Mouse (Mus musculus): ENCODE results near the gene Hspa1a. TPM values are rescaled to one million over a fixed set of nuclear protein-coding genes. Genes with fewer than 3 reads are reported as not detected.
"Not testable (repeated sequence)": the region's sequence is repeated elsewhere in the genome, so short reads cannot be mapped to it uniquely, and the experiment has no call there.

Gene Hspa1a
- polyA plus RNA-seq, 1 experiment, result 1.9 TPM

- H3K4me3 ChIP-seq (replicated peaks; ENCODE audit: control insufficient read depth, low read depth, low read length), result no peak overlapping the region
- 88% methylated on average over 16 of the region's 16 CpGs for WGBS
- H3K4me1 ChIP-seq (ENCODE audit: control insufficient read depth, insufficient read depth, low read length), result no peaks in the 10 kb centered on the region
- no peak overlapping the region for H3K27ac ChIP-seq (ENCODE audit: control insufficient read depth, insufficient read depth, low read depth, low read length, poor library complexity)
- TF ChIP-seq CTCF (IDR thresholded peaks at IDR 0.05; ENCODE audit: control insufficient read depth, insufficient read depth, low read length) (no peak), POLR2A (IDR thresholded peaks at IDR 0.05; ENCODE audit: borderline replicate concordance, control insufficient read depth, low read depth, low read length) (no peak)
Measured at GRCm38 (mm10) chr17:35015296-35015695, 43.3 kb upstream of the Hspa1a start.

GRCm38 (mm10) chr17:35013221-35013620 lies 41.3 kb upstream of the Hspa1a start:
- no peak for TF ChIP-seq POLR2A (IDR thresholded peaks at IDR 0.05; ENCODE audit: borderline replicate concordance, control insufficient read depth, low read depth, low read length)
- no peaks in the 10 kb centered on the region for H3K4me1 ChIP-seq (ENCODE audit: control insufficient read depth, insufficient read depth, low read length)
- WGBS, result 88% methylated on average over 6 of the region's 6 CpGs

GRCm38 (mm10) chr17:35012430-35012829 lies 40.5 kb upstream of the Hspa1a start:
- TF ChIP-seq CTCF (IDR thresholded peaks at IDR 0.05; ENCODE audit: control insufficient read depth, insufficient read depth, low read length) (no peak), POLR2A (IDR thresholded peaks at IDR 0.05; ENCODE audit: borderline replicate concordance, control insufficient read depth, low read depth, low read length) (no peak)
- Histone ChIP-seq H3K27ac (ENCODE audit: control insufficient read depth, insufficient read depth, low read depth, low read length, poor library complexity) (no peak overlapping the region), H3K4me3 (replicated peaks; ENCODE audit: control insufficient read depth, low read depth, low read length) (no peak overlapping the region), H3K4me1 (ENCODE audit: control insufficient read depth, insufficient read depth, low read length) (no peaks in the 10 kb centered on the region)
- 86% methylated on average over 13 of the region's 13 CpGs for WGBS

More at GRCm38 (mm10) chr17:35013221-35013620, 41.3 kb upstream of the Hspa1a start:
- H3K4me3 ChIP-seq (replicated peaks; ENCODE audit: control insufficient read depth, low read depth, low read length), result no peak overlapping the region
- H3K27ac ChIP-seq (ENCODE audit: control insufficient read depth, insufficient read depth, low read depth, low read length, poor library complexity), result no peak overlapping the region

GRCm38 (mm10) chr17:35011440-35011839 lies 39.5 kb upstream of the Hspa1a start:
- no peaks in the 10 kb centered on the region for H3K4me1 ChIP-seq (ENCODE audit: control insufficient read depth, insufficient read depth, low read length)
- no peak overlapping the region for H3K27ac ChIP-seq (ENCODE audit: control insufficient read depth, insufficient read depth, low read depth, low read length, poor library complexity)
- no peak overlapping the region for H3K4me3 ChIP-seq (replicated peaks; ENCODE audit: control insufficient read depth, low read depth, low read length)
- TF ChIP-seq CTCF (IDR thresholded peaks at IDR 0.05; ENCODE audit: control insufficient read depth, insufficient read depth, low read length) (no peak), POLR2A (IDR thresholded peaks at IDR 0.05; ENCODE audit: borderline replicate concordance, control insufficient read depth, low read depth, low read length) (no peak)
- WGBS, result 94% methylated on average over 8 of the region's 8 CpGs

- TF ChIP-seq POLR2A (IDR thresholded peaks at IDR 0.05; ENCODE audit: borderline replicate concordance, control insufficient read depth, low read depth, low read length), result no peak
- TF ChIP-seq CTCF (IDR thresholded peaks at IDR 0.05; ENCODE audit: control insufficient read depth, insufficient read depth, low read length), result no peak
- Histone ChIP-seq H3K27ac (ENCODE audit: control insufficient read depth, insufficient read depth, low read depth, low read length, poor library complexity) (no peak overlapping the region), H3K4me3 (replicated peaks; ENCODE audit: control insufficient read depth, low read depth, low read length) (no peak overlapping the region), H3K4me1 (ENCODE audit: control insufficient read depth, insufficient read depth, low read length) (no peaks in the 10 kb centered on the region)
- 79% methylated on average over 7 of the region's 7 CpGs for WGBS
Measured at GRCm38 (mm10) chr17:35009586-35009985, 37.6 kb upstream of the Hspa1a start.

GRCm38 (mm10) chr17:35007387-35007991 lies 35.5 kb upstream of the Hspa1a start:
- TF ChIP-seq POLR2A (IDR thresholded peaks at IDR 0.05; ENCODE audit: borderline replicate concordance, control insufficient read depth, low read depth, low read length) (no peak), CTCF (IDR thresholded peaks at IDR 0.05; ENCODE audit: control insufficient read depth, insufficient read depth, low read length) (no peak)
- Histone ChIP-seq H3K4me3 (replicated peaks; ENCODE audit: control insufficient read depth, low read depth, low read length) (no peak overlapping the region), H3K27ac (ENCODE audit: control insufficient read depth, insufficient read depth, low read depth, low read length, poor library complexity) (no peak overlapping the region), H3K4me1 (ENCODE audit: control insufficient read depth, insufficient read depth, low read length) (peaks cover 5% of the 10 kb centered on the region; the same call in 1 of the 2 replicates)
- 85% methylated on average over 7 of the region's 7 CpGs for WGBS

GRCm38 (mm10) chr17:35005902-35006301 lies 33.9 kb upstream of the Hspa1a start:
- not testable (repeated sequence) for H3K4me3 ChIP-seq (replicated peaks; ENCODE audit: control insufficient read depth, low read depth, low read length); H3K4me1 ChIP-seq (ENCODE audit: control insufficient read depth, insufficient read depth, low read length); H3K27ac ChIP-seq (ENCODE audit: control insufficient read depth, insufficient read depth, low read depth, low read length, poor library complexity)
- WGBS, result 93% methylated on average over 4 of the region's 5 CpGs

- Histone ChIP-seq H3K4me1 (ENCODE audit: control insufficient read depth, insufficient read depth, low read length) (peaks cover 5% of the 10 kb centered on the region; the same call in 1 of the 2 replicates), H3K27ac (ENCODE audit: control insufficient read depth, insufficient read depth, low read depth, low read length, poor library complexity) (no peak overlapping the region), H3K4me3 (replicated peaks; ENCODE audit: control insufficient read depth, low read depth, low read length) (no peak overlapping the region)
- no peak for TF ChIP-seq POLR2A (IDR thresholded peaks at IDR 0.05; ENCODE audit: borderline replicate concordance, control insufficient read depth, low read depth, low read length)
- TF ChIP-seq CTCF (IDR thresholded peaks at IDR 0.05; ENCODE audit: control insufficient read depth, insufficient read depth, low read length), result no peak
- 88% methylated on average over 10 of the region's 10 CpGs for WGBS
Measured at GRCm38 (mm10) chr17:35005158-35005557, 33.2 kb upstream of the Hspa1a start.

All from bone marrow, adult 2 months (tissue).